Mouse (Mus musculus) cerebellum, adult 9-11 months (tissue): ENCODE data around the gene Mrpl55.

ENCODE experiments used
- DNase-seq: peaks from one replicate; pipeline ENCODE4 v3.0.0; 2022

The Mrpl55 gene

DNA sequence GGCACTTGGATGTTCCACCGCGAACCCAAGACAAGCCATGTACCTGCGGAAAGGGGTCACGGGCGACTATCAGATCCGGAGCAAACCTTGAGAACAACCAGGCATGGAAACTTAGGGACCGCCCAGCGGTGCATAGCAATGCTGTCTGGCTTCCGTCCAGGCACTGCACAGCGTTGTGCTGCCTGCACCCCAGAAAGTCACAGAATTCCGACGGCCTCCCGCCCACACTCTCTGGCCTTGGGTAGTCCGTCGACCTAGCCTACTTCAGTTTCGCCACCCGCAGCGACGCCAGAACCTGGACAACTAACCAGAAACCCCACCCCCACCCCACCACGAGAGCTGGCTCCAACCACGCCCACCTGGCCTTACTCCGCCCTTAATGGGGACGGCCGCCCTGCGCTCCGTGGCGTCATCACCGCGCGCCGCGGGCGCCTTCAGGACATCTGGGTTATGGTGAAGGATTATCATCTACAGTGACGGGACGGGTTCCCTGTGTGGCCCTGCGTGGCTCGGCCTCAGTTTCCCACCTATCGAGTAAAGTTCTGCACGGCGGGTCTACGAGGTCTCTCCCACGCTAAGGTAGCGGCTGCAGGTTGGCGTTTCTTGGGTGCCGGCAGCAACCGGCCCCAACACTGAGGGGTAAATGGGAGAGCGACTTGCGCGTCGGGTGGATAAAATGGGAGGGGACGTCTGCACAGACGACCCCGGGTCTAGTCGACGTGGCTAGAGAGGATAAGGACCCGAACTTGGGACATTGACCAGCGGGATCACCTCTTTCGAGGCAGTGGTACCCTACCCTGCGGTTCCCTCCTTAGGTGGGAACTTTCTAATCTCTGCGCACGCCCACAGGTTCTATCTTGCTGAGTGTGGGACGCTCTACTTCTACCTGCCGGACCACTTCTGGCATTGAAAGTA lies at the start of gene Mrpl55:
Gene Mrpl55, plus strand, starts transcription at position 406 of the 915 bp plus-strand sequence.
- DNase-seq: peak; percentile 91

DNA sequence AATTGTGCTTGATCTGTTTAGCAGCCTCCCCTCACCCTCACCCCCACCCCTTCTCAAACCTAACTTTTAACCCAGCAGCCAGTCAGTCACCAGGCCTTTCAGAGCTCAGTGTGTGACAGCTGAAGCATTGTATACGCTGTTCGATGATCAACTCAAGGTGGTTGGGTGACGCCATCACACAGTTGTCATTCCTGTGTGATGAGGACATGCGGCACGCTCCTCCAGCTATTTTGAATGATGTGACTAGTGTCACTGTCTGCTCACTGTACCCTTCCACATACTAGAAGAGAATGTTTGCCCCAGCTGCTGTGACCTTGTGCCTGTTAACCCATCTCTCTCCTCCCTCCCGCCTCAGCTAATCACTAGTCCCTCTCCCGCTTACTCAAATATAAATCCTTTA lies 48.1 kb upstream of the Mrpl55 start:
- no peak for DNase-seq

DNA sequence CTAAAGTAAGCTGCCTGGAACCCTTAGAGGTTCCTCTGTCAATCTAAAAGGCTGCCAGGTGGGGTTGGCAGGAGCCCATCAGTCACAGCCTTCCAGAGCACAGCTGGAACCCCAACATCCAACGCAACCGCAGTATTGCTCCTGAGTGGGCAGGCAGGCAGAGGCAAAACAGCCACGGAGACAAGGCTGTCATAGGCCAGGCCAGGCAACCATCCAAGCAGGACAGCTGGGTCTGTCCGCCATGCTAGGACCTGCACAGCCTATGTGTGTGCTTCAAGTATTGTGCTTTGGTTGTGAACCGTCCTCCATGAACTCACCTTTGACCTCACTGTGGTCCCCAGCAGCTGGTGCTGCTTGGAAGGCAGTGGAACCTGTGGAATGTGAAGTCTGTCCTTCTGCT lies 46.4 kb upstream of the Mrpl55 start:
- no peak for DNase-seq

DNA sequence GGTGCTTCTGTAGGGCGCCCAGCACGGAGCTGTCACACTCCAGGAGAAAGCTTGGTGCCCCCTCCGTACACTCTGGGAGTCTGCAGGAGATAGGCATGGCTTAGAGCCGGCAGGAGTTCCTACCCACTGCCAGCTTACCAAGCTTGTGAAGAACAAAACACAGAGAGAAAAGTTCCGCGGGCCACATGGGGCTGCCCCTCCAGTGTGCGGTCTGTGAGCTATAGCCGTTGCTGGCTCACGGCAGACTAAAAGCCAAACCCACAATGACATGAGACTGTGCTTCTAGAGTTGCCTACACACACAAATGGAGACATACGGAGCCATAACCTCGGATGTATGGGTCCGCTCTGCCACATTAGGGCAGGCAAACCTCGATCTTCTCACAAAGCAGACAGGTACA lies 43.2 kb upstream of the Mrpl55 start:
- DNase-seq: no peak

DNA sequence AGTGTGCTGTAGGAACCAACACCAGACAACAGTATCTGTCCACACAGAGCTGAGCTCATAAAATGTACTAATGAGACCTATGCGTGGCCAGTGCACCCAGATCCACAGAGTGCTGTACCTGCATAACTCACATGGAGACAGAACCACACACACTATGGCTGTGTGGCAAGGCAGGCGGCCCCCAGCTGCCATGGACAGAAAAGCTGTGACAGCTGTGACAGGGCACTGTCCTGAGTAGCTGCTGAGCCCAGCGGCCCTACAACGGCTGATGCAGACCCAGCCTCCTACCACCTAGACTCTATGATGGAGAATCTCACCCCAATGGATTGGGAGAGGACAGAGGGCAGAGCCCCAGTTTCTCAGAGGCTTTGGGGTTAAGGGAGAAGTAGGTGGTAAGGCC lies 42.7 kb upstream of the Mrpl55 start:
- no peak for DNase-seq

DNA sequence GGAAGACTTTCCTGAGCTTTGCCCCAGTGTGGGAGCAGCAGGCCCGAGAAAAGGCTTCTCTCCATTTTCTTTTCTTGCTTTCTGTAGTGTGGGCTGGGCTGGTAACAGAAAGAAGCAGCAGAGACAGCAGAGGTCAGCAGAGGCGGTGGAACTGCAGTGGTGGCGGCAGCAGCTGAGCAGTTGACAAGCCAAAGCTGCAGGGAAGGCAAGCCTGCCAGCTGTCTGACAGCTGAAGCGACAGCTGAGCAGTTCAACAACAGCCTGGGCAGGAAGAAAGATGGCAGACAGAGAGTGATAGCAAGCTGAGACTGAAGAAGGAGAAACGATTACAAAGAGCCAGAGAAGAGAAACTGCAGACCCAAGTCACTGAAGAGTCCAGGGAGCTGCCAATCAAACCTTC lies 40.9 kb upstream of the Mrpl55 start:
- DNase-seq: no peak

DNA sequence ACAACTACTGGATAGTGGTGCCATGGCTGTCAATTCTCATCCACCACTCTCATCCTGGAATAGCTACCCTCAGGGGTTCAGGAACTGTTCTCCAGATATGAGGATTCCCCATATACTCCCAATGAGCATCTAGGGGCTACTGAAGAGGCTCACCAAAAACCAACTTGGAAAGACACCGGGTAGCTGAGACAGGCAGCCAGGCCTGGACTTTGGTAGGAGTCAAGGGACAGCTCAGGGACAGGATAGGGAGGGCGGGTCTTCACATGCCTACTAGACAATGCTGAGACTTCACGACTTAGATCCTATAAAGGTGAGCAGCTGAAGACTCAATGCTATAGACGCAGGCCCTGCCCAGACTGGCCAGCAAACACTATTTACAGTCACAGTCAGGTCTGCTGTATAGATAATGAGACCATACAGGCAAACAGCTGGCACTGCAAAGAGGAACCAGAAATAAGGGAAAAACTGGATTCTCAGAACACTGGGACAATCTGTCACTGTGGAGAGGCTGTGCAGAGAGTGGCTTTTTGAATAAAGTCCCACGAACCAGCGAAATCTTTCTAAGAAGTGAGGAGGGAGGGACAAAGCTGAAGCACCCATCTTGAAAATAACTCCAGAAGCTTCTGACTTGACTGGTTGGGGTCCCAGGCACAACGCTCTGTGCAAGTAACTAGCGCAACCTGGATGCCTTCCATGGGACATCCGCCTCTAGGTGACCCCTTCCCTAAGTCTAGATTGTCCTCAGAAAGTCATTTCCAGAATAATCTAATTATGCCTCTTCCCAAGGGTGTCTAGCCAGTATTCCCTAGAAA lies 39.6 kb upstream of the Mrpl55 start:
- DNase-seq: no peak

DNA sequence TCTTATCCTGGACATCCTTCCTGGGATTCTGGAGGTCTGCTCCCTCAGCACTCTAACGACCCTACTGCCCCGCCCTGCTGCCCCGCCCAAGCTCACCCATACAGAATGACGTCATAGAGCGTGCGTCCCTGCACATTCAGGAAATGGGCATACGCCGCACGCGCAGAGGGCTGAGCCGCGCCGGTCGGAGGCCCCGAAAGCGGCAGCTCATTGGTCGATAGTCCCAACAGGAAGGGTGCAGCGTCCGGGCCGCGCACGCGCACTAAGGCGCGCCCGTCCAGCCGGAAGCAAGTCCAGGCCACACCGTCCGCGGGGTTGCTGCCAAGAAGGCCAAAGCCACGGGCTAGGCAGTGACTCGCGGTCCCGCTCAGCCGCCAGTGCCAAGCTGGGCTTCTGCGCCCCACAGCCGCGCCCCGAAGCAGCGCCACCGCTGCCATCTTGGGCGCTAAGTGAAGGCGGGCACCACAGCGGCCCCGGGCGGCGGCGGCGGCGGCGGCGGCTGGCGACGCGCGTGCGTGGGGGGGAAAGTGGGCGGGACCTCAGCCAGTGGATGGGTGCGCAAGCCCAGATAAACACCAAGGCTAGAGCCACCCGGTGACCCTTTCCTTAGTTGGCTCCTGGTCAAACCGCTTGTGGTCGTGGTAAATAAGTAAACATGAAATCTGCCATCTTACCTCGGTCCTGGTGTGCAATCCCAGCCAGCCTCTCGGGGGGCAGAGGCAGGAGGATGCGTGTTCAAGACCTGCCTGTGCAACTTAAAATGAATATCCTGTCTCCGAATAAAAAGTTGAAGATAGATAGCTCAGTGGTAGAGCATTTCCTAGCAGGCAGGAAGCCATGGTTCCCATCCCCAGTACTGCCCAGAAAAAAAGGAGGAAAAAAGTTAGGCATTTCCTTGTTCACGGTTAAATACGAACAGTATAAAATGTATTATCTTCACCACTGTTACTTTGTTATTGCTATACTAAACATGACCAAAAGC lies 38.7 kb upstream of the Mrpl55 start, which contains the start of gene Iba57:
Gene Iba57, minus strand, starts transcription at position 485 of the 982 bp plus-strand sequence.
- peak; percentile 100 for DNase-seq

DNA sequence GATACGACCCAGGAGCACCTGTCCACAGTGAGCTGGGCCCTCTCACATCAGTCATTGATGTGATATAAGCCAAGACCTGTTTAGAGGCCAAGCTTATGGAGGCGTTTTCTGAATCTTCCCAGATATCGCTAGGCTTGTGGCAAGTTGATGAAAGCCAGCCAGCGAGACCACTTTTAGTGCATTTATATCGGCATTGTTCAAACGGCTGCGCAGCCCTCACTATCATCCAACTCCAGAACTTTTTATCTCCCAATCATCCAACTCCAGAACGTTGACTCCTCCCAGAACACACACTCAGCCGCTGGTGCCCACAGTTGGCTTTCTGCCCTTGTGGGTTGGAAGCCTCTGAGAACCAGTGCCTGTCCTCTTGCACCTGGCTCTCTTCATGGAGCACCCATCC lies 37.9 kb upstream of the Mrpl55 start:
- peak; percentile 53 for DNase-seq

DNA sequence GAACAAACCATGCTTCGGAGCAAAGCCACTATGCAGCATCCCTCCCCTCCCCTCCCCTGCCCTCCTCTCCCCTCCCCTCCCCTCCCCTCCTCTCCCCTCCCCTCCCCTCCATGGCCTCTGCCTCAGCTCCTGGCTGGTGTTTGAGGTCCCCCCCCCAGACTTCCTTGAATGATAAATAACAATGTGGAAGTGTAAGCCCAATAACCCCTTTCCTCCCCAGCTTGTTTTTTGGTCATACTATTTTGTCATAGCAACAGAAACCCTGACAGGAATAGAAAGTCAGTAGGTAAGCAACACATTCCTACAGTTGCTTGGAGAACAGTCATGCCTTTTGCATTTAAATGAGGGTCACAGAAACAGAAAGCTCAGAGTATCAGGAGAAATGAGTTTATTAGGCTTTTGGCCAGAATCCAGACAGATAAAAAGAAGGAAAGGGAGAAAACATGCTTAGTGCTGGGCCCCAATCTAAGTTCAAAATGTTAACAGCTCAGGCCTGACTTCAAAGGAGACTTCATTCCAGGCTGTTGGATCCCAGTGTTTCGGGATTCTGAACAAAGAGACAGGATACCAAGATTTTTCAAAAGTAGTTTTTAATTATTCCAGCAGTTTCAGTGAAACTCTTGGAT lies 36.6 kb upstream of the Mrpl55 start:
- no peak for DNase-seq

DNA sequence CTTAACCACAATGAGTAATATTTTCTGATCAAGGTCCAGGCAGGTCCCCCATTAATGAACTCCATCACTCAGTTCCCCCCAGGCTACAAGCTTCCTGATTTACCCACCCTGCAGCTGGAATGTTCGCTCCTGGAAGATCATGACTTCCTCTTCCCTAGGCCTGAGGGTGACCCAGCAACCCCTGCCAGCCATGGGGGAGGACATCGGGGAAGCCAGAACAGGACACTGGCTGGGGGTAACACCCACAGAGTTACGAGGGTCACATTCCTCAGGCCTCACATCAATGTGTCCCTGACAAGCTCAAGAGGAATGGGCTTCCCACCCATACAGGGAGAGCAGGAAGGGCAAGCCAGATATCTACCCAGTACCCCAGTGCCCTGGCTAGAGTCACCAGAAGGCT lies 32.5 kb upstream of the Mrpl55 start:
- DNase-seq: no peak

DNA sequence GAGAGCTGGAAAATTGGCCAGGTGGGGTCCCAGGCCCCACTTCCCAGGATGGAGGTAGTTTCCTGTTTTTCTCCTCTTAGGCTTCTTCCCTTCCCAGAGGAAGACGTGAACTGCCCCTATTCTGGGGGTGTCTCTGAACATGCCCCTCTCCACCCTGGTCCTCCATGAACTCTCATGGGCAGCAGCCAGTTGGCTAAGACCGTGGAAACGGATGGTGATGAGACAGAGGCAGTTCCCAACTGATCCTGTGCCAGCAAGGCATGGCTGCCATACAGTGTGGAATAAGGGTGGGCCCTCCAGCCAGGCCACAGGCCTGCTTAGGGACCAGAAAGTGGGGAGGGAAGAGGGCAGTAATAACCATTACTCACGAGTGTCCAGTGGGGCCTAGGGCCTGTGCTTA lies 31.7 kb upstream of the Mrpl55 start:
- DNase-seq: no peak

DNA sequence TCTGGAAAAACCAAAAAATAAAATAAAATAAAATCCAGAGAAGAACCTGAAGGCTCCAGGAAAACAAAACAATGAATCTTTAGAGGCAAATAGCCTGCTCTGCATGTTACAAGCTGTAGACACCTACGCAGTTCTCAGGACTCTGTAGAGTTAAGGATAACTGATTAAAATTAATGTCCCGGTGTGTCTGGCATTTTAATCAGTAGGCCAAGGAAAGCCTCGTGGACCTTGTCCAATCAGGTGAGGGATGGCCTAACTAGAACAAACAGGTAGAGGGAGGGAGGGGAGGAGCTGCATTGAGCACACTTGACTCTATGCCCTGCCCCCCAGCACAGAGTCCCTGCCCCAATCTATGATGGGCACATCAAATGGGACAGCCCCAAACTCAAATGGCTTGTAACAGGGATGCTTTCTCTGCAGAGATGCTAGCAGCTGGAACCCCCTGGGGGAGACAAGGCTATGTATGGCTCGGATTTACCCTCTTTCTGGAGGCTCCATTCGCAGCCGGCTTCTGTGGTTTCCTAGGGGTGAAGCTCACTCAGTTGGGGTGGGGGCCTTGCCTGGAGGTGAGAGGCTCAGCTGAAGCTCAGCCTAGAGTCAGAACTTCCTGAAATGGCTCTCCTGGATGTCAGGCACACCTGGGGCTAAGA lies 28.0 kb upstream of the Mrpl55 start:
- no peak for DNase-seq

DNA sequence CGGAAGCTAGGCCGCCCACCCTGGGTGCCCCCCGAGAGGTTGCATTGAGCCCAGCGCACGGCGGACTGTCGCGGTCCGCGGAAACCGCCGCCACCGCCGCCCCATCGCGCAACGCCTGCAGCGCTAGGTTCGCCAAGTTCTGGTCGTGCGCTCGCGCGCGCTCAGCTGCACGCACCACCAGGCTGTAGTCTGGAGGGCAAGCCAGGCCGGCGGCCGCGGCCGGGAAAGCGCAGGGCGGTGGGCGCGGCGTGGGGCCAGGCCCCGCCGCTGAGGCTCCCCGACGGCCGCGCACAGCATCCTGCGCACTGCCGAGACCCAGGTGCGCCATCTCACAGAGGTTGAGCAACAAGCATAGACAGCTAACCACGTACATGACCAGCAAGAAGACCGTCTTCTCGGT lies 25.8 kb upstream of the Mrpl55 start:
- no peak for DNase-seq

DNA sequence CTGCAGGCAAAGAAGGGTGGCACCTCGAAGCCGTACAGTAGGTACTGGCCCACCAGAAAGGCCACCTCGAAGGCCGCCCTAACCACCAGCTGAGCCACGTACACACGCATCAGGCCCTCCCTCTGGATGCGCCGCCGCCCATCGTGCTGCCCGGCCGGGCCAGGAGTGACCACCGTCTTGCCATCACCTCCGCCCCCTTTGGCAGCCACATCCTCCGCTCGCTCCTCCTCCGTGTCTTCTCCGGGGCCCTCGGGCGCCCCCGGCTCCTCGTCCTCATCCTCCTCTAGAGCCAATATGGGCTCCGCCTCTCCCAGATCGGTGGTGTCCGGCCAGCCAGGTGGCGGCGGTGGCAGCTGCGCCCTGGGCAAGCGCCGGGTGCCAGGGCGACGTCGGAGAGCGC lies 25.4 kb upstream of the Mrpl55 start:
- no peak for DNase-seq

DNA sequence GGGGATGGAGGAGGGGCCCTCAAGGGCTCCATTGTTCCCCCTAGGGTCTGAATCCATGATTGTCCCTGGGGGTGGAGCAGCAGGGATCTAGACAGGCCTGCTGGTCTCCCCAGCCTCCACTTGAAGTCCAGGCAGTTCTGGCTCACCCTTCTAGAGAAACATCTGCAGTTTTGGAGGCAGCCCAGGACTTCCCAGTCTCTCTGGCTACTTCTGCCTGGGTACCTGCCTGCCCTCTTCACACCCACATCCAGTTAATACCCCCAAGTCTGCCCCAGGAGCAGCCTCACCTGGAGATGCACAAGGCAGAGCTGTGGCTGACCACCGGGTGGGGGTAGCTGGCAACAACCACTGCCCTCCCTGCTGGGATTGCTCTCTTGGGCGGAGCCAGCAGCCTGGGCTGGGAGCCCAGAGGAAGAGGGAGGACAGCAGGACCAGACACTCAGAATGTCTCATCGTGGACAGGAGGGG lies 19.4 kb upstream of the Mrpl55 start, which contains the start of gene Gjc2:
Gene Gjc2, minus strand, starts transcription at position 350 of the 468 bp plus-strand sequence.
- no peak for DNase-seq

DNA sequence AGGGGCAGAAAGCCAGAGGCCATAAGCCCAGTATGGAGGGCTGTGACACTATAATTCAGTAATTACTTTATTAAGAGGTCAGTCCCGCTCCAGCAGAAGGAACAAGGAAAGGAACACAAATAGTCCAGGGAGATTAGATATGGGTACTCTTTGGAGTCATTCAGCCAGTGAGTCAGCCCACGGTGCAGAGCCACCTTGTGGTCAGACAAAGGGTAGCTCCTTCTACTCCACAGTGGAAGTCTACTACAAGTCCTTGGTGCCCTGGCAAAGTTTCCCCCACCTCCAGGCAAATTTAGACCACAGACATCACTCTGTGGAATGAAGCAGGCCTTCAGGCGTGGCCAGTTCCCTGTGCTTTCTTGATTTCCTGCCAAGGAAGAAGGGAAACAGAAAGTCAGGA lies 18.5 kb upstream of the Mrpl55 start:
- no peak for DNase-seq

DNA sequence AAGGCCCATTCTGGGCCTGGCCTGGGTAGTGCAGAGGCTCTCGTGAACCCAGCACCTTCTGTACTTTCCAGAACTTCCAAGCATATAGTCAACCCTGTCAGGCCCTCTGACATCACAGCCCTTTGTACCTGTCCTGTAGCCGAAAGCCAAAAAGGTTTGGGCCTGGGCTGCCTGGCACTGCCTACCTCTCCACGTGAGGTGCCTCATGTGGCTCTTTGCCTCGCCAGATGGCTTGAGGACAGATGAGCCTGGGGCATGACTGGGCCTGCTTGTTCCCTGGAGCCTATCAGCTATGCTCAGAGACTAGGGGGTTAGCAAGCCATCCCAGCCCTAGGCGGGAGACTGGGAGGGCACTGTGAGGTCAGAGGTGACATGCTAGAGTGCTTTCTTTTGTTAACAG lies 16.8 kb upstream of the Mrpl55 start:
- no peak for DNase-seq

DNA sequence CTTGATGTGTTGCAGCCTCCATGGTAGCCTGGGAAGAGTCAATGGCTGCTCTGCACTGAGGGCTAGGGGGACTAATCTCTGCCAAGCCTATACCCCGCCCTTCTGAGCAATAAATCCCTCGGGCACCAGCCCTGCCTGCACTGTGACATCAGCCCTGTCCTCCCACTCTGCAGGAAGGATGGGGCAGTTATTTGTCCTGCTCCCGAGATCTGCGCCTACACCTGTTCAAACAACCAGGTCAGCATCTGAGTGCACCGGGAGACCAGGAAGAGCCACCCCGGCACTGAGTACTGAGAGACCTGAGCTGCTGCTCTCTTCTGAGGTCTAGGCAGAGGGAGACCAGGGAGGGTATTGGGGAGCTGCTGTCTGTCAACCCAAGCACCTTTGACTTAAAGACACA lies 14.6 kb upstream of the Mrpl55 start:
- no peak for DNase-seq

DNA sequence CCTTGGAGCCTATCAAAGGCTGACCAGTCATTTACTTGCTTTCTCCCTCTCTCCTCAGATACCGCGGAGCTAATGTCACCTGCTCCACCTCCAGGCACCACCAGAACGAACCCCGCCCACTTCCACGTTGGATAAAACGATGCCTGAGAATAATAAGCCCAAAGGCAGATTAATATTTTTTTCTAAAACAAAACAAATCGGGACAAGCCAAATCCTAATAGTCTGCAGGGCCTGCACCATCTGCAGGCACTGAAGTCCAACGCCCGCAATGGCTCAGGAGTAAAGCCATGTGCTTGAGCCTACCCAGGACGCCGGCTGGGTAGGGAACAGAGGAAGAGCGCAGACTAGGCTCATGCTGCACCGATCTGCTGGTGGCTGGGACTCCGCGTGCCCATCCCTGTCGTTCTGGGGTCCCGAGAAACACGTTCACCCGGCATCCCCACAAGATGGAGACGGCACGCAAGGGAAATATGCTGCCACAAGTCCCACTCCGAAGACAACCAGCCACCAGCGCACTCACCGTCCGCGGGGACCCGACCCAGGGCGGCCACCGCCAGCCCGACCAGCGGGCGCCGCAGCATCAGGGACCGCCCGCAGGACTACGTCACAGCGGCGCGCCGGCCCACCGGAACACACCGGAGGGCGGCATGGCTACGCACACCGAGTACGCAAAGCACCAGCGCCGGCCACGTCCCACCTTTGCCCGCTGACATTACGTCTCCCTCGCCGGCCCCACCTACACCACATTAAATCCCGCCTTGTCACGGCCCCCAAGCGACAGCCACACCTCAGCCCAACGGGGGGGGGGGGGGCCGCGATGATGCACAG lies 10.8 kb upstream of the Mrpl55 start:
- DNase-seq: peak; percentile 93

DNA sequence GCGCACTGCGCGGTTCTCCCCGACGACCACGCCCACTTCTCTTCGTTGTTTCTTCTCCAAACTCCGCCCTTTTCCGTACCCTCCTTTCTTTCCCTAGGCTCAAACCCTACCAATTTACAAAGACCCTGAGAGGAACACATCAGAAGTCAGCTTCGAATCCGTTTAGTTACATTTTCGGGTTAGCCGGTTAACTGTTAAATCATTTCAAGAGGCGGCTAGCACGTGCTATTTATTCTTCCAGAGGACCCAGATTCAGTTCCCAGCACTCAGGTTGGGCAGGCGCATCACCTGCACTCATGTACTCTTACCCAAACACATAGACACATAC lies 10.3 kb upstream of the Mrpl55 start, which contains the start of gene Guk1:
Gene Guk1, minus strand, starts transcription at position 154 of the 328 bp plus-strand sequence.
- DNase-seq: no peak
